Mouse (Mus musculus): ENCODE data around the gene Pkn1. TPM values are rescaled to one million over a fixed set of nuclear protein-coding genes. Genes with fewer than 3 reads are reported as not detected.

Pkn1 gene
- total and polyA plus RNA-seq, 3 experiments = 33.5 to 73.2 (median 41.2) TPM

GRCm38 (mm10) chr8:83737346-83737745, 38.4 kb upstream of the Pkn1 start:
- DNase-seq (ENCODE audit: low read depth, low spot score) = no peak
- TF ChIP-seq CHD1 (IDR thresholded peaks at IDR 0.05; ENCODE audit: low read depth, low read length) = no peak
- peak; percentile 32 to 44 (median 34) for TF ChIP-seq CTCF (IDR thresholded peaks at IDR 0.05 in 2 of 3, conservative IDR thresholded peaks at IDR 0.05 in 1 of 3; ENCODE audit: control insufficient read depth in 1 of 3, insufficient read depth in 1 of 3, low read depth in 2 of 3, low read length in 3 of 3, poor library complexity in 1 of 3, severe bottlenecking in 1 of 3)
- no peaks in the 10 kb centered on the region for H3K9me3 ChIP-seq (replicated peaks; ENCODE audit: insufficient read depth, low read length)
- H3K4me1 ChIP-seq (ENCODE audit: control insufficient read depth in 1 of 2, insufficient read depth in 2 of 2, low read length in 2 of 2) = peaks cover 12 to 38% of the 10 kb centered on the region in 2 experiments
- peaks cover 3% of the 10 kb centered on the region; the same call in 1 of the 2 replicates for H3K79me2 ChIP-seq (ENCODE audit: control insufficient read depth, insufficient read depth, low read length, poor library complexity)
- no peak overlapping the region for H3K4me3 ChIP-seq (ENCODE audit: control insufficient read depth in 1 of 2, insufficient read depth in 1 of 2, low read depth in 2 of 2, low read length in 2 of 2)
- H3K27me3 ChIP-seq (ENCODE audit: control insufficient read depth in 1 of 2, insufficient read depth in 2 of 2, low read length in 2 of 2) = no peaks in the 10 kb centered on the region
- peaks cover 1 to 23% of the 10 kb centered on the region in 2 experiments; a peak in 3 of 4 replicates for H3K36me3 ChIP-seq (ENCODE audit: control insufficient read depth in 1 of 2, insufficient read depth in 2 of 2, low read length in 2 of 2)
- no peak overlapping the region for H3K9ac ChIP-seq (ENCODE audit: control insufficient read depth, low read depth, low read length, poor library complexity, severe bottlenecking)
- H3K27ac ChIP-seq (ENCODE audit: control insufficient read depth, low read depth, low read length) = no peak overlapping the region

- Histone ChIP-seq H3K36me3 (ENCODE audit: control insufficient read depth in 1 of 2, insufficient read depth in 2 of 2, low read length in 2 of 2) (peaks cover 1 to 21% of the 10 kb centered on the region in 2 experiments; a peak in 3 of 4 replicates), H3K27me3 (ENCODE audit: control insufficient read depth in 1 of 2, insufficient read depth in 2 of 2, low read length in 2 of 2) (no peaks in the 10 kb centered on the region), H3K9me3 (replicated peaks; ENCODE audit: insufficient read depth, low read length) (no peaks in the 10 kb centered on the region), H3K4me1 (ENCODE audit: control insufficient read depth in 1 of 2, insufficient read depth in 2 of 2, low read length in 2 of 2) (peaks cover 12 to 31% of the 10 kb centered on the region in 2 experiments), H3K27ac (ENCODE audit: control insufficient read depth, low read depth, low read length) (no peak overlapping the region), H3K4me3 (ENCODE audit: control insufficient read depth in 1 of 2, insufficient read depth in 1 of 2, low read depth in 2 of 2, low read length in 2 of 2) (no peak overlapping the region), H3K79me2 (ENCODE audit: control insufficient read depth, insufficient read depth, low read length, poor library complexity) (peaks cover 3% of the 10 kb centered on the region; the same call in 1 of the 2 replicates), H3K9ac (ENCODE audit: control insufficient read depth, low read depth, low read length, poor library complexity, severe bottlenecking) (no peak overlapping the region)
- no peak for DNase-seq (ENCODE audit: low read depth, low spot score)
- TF ChIP-seq CHD2 (IDR thresholded peaks at IDR 0.05; ENCODE audit: low read length) (no peak), EP300 (IDR thresholded peaks at IDR 0.05; ENCODE audit: low read depth in 1 of 2, low read length in 2 of 2) (no peak), RCOR1 (IDR thresholded peaks at IDR 0.05; ENCODE audit: low read depth, low read length) (no peak), NELFE (IDR thresholded peaks at IDR 0.05; ENCODE audit: low read depth, low read length) (no peak)
Measured at GRCm38 (mm10) chr8:83736681-83737080, 37.7 kb upstream of the Pkn1 start.

- Histone ChIP-seq H3K9ac (ENCODE audit: control insufficient read depth, low read depth, low read length, poor library complexity, severe bottlenecking) (no peak overlapping the region), H3K9me3 (replicated peaks; ENCODE audit: insufficient read depth, low read length) (no peaks in the 10 kb centered on the region), H3K27ac (ENCODE audit: control insufficient read depth, low read depth, low read length) (no peak overlapping the region), H3K79me2 (ENCODE audit: control insufficient read depth, insufficient read depth, low read length, poor library complexity) (no peaks in the 10 kb centered on the region), H3K4me1 (ENCODE audit: control insufficient read depth in 1 of 2, insufficient read depth in 2 of 2, low read length in 2 of 2) (peaks cover 0 to 6% of the 10 kb centered on the region in 2 experiments; a peak in 2 of 4 replicates), H3K27me3 (ENCODE audit: control insufficient read depth in 1 of 2, insufficient read depth in 2 of 2, low read length in 2 of 2) (no peaks in the 10 kb centered on the region), H3K36me3 (ENCODE audit: control insufficient read depth in 1 of 2, insufficient read depth in 2 of 2, low read length in 2 of 2) (peaks cover 1 to 5% of the 10 kb centered on the region in 2 experiments; a peak in 3 of 4 replicates), H3K4me3 (ENCODE audit: control insufficient read depth in 1 of 2, insufficient read depth in 1 of 2, low read depth in 2 of 2, low read length in 2 of 2) (no peak overlapping the region)
- TF ChIP-seq MAZ (IDR thresholded peaks at IDR 0.05; ENCODE audit: low read depth, low read length) = no peak
- no peak for TF ChIP-seq ZKSCAN1 (IDR thresholded peaks at IDR 0.05; ENCODE audit: low read depth, low read length)
- TF ChIP-seq TAL1 (IDR thresholded peaks at IDR 0.05; ENCODE audit: low read length) = no peak
- no peak for TF ChIP-seq POLR2AphosphoS2 (IDR thresholded peaks at IDR 0.05; ENCODE audit: low read length)
- TF ChIP-seq BHLHE40 (IDR thresholded peaks at IDR 0.05; ENCODE audit: borderline replicate concordance, low read depth, low read length) = no peak
- TF ChIP-seq ZMIZ1 (IDR thresholded peaks at IDR 0.05; ENCODE audit: low read depth, low read length) = no peak
- TF ChIP-seq NRF1 (IDR thresholded peaks at IDR 0.05; ENCODE audit: insufficient read depth, low read depth, low read length, poor library complexity, severe bottlenecking) = no peak
- TF ChIP-seq TBP (IDR thresholded peaks at IDR 0.05; ENCODE audit: low read depth, low read length) = no peak
- TF ChIP-seq KAT2A (conservative IDR thresholded peaks at IDR 0.05; ENCODE audit: low read depth, low read length) = no peak
- no peak for TF ChIP-seq POLR2A (IDR thresholded peaks at IDR 0.05; ENCODE audit: control insufficient read depth in 1 of 2, insufficient read depth in 1 of 2, low read depth in 1 of 2, low read length in 2 of 2, poor library complexity in 1 of 2)
- TF ChIP-seq ZNF384 (IDR thresholded peaks at IDR 0.05; ENCODE audit: low read depth, low read length) = no peak
- no peak for DNase-seq (ENCODE audit: low read depth, low spot score)
Measured at GRCm38 (mm10) chr8:83732919-83733318, 33.9 kb upstream of the Pkn1 start.
